Mouse (Mus musculus): ENCODE measurements at regions not wholly inside any gene's neighbourhood (a gene's known extent, or its start where the extent isn't known, plus 50 kb on each side); places are given as distances from the start of the nearest gene placed in this dataset.
A peak's percentile ranks its signal among the peaks of the same experiment; 100 is the strongest.

DNA sequence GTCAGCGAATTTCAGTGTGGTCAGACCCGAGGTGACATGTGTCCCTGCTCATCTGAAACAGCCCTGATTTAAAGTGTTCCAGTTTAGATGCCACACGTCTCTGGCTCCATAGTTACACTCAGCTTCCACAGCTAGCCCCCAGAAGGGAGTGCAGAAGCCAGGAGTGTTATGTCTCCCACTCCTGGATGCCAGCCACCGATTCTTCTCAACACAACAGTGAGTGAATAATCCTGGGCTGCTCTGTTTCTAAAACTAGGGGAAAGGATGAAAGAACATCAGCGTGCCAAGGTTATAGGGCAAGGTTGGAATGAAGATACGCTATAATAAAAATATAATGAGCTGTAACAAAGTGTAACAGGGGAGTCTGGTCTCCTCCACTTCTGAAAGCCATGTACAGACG lies 51.5 kb upstream of the Stmnd1 start:
- no peak for DNase-seq (ENCODE audit: low spot score in 2 of 2)

DNA sequence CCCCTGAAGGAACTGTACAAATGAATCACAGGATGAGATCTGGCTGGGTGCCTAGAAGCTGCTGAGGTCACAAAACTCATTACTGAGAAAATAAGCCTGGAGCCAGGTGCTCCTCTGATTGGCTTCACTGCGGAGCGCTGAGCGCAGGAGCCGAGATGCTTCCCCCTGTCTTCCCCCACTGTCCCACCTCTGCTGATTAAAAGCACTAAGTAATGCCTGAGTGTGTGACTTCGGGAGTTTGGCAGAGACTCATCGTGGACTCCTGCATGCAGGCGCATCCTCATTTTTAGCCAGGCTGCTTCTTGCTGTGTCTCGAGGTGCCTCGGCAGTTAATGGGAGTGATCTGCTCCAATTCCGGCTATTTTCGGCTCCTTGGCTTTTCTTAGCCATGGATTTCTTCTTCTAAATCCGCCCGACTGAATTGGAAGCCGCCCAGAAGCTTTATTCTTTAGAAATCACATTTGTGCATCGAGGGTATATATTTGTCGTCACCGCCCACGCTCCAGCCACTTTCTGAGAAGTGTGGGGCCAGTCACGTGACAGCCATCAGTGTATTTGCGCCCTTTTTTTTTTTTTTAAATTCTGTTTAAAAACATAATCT lies 55.3 kb upstream of the Stmnd1 start:
- peak; percentile 69 for DNase-seq (ENCODE audit: low spot score in 2 of 2)

DNA sequence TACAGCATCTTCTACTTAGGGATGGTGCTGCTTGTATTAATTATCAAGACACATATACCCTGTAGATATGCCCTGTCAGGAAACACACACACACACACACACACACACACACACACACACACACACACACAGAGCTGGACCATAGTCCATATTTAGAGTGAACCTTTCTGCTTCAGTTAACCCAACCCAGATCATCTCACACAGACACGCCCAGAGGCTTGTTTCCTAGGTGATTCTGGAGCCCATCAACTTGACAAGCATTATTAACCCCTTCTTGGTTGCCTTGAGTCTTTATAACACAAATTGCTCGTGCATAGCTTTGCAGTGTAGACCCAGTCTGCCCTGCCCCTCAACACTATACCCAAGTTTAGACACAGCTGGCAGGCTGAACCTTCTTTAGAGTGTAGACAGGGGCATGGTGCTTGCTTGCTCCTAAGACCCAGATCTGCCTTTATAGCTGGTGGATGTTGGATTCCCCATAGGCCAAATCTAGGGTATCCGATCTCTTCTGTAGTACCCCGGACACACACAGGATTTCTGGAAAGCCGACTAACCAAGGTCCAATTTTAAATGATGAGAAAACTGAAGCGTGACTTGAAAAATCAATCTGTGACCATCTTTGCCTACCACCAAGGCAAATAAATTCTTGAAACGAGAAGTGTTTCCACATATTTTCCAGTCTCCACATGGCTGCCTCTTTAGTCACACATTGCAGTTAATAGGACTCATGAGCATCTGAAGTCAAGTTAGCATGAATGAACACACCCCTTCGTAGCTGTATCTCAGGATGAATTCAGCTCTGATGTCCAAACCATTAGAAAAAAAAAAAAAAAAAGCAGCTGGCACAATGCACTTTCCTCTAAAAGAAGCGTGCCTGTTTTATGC lies 56.3 kb upstream of the Stmnd1 start:
- DNase-seq (ENCODE audit: low spot score in 2 of 2), result no peak

DNA sequence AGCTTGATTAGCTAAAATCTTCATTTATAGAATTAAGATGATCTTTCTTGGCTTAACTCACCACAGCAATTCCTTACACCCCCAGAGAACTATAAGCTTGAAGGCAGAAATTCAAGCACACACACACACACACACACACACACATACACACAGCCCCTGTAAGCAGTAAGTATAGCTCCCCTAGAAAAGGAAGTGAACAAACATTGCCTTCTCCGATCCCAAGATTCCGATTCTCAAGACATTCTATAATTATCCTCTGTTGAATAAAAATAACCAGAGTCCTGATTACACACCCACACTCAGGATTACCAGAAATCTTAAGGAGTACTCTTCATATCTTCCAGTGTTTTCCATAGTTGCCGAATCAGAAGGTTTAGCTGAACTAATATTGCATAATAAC lies 70.0 kb upstream of the Stmnd1 start:
- DNase-seq (ENCODE audit: low spot score in 2 of 2), result no peak

DNA sequence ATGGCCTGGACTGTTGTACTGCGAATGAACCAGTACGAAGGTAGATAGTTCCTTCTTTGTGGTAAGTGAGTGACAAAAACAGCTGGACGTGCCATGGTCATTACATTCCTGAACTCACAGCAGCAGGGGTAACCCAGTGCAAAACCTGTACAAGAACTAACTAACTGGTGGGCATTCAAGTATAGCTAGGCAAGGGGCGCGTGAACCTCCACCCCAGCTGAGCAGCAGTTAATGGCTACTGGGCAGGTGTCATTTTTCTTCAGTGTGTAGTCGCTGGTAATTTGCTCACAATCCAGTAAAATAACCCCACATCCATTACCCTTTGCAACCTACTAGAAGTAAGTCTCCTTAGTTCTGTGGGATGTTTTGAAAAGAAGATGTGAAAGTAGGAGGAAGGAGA lies 70.9 kb upstream of the Stmnd1 start:
- DNase-seq (ENCODE audit: low spot score in 2 of 2), result no peak

DNA sequence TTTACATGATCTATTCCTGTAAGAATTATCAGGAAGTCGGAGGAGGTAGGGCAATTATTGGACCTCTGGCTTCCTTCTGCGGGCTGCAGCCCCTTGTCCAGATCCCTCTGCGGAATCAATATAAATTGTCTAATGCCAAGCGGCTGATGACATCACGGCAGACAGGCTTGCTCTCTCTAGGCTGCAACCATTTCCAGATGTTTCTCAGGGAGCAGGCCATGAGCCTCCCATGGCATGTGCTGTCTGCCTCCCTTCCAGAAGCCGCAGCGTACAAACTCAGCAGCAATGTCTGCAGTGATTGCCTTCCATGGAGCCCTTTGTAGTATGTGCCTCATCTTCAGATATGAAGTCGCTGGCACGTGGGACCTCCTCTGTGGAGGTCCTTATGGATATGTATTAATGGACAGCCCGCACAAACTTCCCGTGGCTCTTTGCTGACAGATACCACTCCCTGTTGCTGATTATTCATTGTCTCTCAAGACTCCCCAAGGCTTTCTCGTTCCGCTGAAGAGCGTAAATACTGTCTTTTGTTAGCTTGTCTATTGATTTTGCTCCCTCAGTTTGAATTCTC lies 72.4 kb upstream of the Stmnd1 start:
- DNase-seq (ENCODE audit: low spot score in 2 of 2), result no peak

DNA sequence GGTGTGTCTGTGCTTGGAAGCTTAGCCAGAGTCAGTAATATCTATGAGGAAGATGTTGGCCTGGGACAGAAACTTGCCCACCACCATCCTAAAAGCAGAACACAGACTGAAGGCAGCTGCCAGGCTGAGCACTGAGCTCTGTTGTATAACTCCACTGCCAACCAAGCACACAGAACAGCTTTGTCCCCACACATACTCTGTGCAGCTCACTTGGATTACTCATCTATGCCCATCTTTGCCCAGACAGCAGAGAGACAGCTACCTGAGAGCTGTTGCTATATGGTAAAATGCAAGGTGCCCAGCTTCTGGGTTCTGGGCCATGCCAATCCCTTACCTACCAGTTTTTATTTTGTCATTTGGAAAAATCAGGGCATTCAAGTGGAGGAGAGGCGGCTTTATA lies 80.4 kb upstream of the Stmnd1 start:
- DNase-seq (ENCODE audit: low spot score in 2 of 2), result no peak

DNA sequence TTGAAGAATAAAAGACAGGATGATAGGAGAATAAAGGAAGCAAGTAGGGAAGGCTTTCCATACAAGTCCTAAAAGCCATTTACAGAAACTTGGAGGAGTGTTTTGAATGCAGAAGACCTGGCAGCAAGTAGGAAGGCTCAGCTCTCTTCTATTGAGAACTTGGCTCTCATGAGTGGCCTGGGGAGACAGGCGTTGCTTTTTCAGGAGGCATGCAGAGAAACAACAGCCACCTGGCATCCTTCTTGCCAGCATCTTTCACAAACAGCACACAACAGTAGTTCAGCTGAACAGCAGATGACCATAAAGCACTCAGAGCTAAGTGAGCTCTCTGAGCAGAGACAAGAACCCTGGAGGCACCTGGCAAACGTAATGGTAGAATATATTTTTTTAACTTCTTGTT lies 83.8 kb upstream of the Stmnd1 start:
- DNase-seq (ENCODE audit: low spot score in 2 of 2), result no peak

DNA sequence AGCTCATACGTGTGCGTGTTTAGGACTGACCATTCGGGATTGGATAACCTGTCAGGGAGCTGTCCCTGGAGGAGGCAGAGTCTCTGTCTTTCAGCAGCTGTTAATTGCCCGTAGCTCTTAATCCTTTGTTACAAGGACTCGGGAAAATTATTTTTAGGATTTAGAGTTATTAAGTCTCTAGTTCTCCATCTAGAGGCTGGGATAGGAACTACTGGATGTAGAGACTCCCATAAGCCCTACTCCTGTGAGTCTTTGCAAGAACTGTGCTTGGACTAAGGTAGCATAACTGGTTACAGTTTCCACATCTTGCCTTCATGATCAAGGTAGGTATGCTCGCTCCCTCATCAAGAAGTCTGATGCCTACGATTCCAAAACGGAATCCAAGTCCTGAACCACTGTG lies 90.7 kb upstream of the Stmnd1 start:
- DNase-seq (ENCODE audit: low spot score in 2 of 2), result no peak

DNA sequence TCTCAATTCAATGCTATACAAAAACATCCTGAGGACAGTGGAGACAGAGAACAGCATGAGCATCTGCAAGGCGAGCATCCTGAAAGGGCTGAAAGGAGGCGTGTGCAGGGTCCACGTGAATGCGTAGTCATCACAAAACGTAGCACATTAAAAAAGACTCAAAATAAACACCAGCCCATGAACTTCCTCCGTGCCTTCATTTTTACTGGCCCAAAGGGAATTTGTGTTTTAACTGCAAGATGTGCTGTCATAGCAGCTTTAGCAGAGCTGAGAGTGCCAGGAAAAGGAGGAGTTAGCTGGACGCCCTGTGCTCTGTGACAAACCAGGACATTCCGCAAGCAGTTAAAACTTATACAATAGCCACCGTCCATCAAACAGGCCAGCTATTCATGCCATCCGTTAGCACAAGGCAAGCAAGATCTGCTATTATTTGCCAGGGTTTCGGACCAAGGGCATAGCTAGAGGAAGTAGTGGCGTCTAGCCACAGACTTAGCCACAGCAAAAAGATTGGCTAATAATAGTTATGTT lies 92.9 kb upstream of the Stmnd1 start:
- no peak for DNase-seq (ENCODE audit: low spot score in 2 of 2)

DNA sequence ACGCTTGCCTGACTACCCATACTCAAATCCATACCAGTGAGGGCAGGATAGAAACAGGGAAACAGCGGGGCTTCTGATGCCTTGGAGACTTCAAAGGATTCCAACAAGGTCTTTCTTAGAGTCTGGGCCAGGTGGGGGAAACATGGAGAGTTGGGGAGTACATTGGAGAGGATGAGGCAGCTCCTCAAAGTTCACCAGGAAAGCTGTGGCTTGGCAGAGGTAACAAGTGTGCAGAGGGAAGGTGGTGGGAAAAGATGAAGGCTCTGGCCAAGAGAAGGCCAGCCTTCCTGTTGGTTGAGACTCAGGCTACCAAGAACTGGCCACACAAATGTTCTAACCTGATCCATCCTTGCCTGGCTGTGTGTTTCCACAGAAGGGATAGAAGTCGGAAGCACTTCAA lies 93.6 kb upstream of the Stmnd1 start:
- no peak for DNase-seq (ENCODE audit: low spot score in 2 of 2)

DNA sequence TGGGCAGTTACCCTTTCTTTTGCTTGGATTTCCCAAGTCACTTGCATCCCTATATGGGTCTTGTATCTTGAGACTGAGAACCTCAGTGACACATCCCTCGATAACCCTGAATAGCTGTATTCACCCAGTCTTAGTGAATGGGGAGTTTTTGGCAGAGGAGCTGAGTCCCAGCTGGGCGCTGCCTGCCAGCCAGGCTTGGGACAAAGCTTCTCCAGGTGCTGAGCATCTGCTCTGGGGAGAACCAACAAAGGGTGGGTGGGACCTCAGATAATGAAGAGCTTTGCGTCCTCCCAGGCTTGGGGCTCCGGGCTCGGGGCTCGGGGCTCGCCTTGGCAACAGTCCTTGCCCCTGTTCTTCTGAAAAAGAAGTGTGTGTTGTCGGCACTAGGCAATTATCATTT lies 100.4 kb upstream of the Stmnd1 start:
- no peak for DNase-seq (ENCODE audit: low spot score in 2 of 2)

DNA sequence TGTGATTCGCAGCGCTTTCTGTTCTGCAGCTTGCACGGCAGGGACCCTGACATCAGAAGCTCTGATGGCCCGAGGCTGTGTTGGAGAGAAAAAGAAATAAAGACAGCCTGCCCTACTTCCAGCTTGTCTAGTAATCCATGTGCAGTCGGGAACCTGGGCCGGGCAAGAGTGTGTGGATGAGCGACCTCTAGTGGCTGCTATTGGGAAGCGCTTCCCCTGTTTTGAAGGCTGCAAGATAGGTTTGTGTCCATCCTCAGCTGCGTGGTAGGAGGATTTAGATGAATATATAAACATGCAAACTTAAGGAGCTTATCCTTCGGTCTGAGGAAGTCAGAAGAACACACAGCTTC lies 111.5 kb upstream of the Stmnd1 start:
- DNase-seq (ENCODE audit: low spot score in 2 of 2), result peak; percentile 70 to 83

DNA sequence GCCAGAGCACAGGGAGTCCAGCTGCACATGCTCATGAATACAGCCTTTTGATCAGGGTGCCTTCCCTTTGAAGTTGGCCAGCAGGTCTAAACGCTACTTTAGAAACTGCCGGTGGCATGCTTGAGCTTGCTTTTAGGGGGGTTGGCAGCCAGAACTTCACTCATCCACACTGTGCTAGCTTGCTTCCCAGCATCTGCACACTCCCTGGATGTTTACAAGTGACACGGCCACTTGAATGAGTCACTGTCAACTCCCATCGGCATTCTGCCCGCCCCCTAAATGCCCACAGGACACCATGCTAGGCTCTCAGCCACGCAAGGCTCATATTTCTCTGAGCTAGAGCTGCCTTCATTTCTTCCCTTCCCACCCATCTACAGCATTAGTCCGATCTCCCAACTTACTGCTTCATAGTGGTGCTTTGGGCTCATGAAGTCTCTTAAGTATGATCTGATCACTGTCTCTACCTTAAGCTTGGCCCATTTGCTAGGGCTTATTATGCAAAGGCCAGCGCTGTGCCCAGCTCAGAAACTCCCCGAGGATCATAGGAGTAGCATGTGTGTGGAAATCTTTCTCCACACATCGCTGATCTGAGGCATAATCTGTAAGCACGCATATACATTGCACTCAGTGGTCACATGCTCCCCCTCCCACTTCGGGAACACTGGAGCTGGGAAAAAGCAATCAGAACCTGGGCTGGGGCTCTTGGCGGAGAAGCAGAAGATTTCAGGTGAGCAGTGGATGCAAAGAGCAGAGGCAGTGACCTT lies 112.1 kb upstream of the Stmnd1 start:
- no peak for DNase-seq (ENCODE audit: low spot score in 2 of 2)

DNA sequence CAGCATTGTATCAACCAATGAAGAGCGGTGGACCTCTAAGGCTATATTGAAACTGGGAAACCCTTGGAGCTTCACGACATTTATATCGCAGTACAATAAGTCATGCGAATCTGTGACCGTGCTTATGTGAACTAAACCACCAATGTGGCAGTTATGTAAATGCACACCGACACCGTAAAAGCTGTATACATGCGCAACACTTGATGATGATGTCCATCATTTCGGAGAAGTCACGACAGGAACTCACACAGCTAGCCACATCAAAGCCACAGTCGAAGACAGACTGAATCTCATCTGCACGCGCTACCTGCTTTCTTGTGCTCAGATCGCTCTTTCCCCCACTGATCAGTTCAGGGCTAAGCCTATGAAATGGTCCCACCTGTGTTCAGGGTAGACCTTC lies 114.2 kb upstream of the Stmnd1 start:
- DNase-seq (ENCODE audit: low spot score in 2 of 2), result no peak

DNA sequence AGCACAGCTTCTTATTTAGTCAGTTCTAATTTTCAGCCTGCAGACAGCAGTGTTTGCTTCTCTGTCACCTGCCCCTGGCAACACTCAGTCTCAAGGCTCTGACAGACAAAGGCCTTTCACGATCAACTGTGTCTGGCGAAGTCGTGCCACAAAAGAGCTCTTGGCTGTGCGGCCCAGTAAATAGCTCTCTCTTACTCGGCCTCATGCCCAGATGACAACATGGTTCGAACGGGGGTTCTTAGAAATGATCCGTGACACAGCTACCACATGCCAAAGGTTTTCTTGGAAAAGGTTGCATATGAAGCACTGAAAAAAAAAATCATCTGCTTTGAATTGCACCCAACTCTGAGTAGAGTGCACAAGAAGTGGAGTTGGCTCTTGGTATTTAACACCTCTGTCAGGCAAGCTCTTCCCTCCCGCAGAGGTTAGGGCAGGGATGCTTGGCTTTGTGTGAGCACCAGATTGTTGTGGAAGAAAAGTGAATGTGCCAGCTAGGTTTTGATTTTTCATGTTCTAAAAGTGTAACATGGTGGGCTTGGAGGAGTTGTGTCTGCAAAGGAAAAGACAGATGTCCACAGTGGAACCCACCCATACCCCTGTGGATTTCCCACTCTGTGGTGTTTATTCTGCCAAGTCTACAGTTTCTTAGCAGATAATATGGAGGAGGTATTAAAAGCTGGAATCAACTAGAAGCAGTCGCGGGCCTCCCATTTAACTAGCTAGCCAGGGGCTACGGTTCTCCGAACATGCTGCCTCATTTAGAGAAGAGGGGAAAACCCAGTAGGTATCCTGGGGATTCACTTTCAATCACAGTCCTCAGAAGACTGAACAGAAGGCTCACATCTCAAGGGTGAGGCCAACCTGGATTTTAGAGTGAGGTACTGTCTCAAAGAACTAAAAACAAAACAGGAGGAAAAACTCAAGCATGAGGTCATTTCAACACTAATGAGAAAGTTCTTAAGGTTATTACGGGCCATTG lies 120.0 kb upstream of the Stmnd1 start:
- peak in 1 of 2 experiments; percentile 16 for DNase-seq (ENCODE audit: low spot score in 2 of 2)

DNA sequence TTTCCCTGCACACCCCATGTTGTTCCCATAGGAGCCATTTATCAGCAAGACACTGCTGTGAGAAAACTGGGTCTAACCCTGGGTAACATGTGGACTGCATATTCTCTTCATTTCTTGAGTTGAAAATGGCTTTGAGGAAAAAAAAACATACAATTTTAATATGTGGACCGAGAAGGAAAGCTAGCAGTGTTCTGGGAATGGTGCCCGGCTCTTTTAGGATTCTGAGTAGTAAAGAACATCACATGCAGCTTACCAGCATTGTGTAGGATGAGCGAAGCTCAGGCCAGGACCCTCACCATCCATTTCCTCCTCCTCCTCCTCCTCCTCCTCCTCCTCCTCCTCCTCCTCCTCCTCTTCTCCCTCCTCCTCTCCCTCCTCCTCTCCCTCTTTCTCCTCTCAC lies 133.5 kb upstream of the Stmnd1 start:
- no peak for DNase-seq (ENCODE audit: low spot score in 2 of 2)

DNA sequence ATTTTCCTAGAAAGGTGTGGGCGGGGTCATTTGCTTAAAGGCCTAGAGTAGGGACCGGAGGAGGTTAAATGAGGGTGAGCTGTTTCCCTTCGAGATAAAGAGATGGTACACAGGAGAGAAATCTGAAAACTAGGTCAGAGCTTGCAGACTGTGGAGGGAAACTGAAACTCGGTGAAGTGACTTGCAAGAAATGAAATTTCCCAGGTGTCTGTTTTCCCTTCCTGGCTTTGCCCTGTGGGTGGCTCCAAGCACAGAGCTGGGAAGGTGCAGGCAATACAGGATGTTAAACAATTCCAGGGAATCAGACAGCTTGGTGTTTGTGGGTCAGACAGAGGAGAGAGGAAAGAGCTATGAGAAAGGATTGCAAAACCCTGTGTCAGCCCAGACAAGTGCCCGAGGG lies 134.3 kb upstream of the Stmnd1 start:
- no peak for DNase-seq (ENCODE audit: low spot score in 2 of 2)

DNA sequence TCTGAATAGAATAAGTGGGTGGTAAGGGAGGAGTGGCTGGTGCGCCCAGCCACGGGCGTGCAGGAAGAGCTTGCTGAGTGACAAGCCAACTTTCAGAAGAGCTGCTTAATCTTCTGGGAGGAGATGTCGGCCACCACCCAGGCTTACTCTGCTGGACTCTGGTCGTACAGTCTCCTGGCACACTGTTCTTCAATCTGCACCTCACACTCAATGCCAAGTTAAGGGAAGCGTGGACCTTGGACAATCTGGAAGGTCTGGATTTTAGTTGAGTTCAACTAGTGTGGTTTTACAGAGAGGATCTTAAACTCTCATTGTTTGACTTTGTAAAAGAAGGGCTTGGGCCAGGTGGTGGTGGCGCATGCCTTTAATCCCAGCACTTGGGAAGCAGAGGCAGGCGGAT lies 138.1 kb upstream of the Stmnd1 start:
- no peak for DNase-seq (ENCODE audit: low spot score in 2 of 2)

DNA sequence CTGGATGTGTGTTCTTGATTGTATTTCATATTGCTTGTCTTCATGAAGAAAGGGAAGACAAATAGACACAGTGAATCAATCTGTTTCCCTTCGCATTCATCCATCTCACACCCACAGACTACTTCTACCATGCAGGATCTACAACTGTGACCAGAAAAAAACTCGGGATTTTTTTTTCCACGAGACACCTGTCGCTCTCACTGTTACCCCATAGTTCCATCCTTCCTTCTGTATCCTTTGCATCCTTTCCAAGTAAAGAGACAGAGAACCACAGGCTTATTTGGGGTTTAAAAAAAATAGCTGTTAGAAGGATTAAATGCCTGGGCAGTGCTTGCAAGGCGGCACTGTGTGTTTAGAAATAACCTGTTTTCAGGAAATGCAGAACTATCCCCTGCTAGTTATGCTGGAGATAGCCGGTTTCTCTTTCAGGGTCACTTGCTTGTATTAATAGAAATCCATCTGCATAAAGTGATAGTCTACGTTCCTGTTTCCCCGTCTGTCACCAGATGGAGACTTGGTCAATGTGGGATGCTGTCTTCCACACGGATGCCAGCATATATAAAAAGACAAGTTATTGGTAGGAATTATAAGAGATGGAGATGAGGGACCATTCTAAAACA lies 144.2 kb upstream of the Stmnd1 start:
- no peak for DNase-seq (ENCODE audit: low spot score in 2 of 2)

DNA sequence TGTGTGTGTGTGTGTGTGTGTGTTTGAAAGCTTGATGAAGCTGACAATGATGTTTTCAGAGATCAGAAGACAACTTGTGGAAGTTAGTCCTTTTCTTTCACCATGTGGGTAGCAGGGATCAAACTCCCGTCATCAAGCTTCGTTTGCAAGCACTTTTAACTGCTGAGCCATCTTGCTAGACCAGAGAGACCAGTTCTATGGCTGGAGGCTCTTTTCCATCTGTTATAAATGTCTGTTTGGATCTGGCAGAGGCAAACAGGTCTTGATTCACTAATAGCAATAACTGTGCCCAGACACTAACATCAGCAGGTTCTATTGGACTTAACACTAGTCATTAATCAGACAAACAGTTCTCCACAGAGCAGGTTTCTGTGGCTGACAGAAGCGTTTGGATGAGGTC lies 150.1 kb upstream of the Stmnd1 start:
- no peak for DNase-seq (ENCODE audit: low spot score in 2 of 2)
